7 mouse cellular contexts compared by ENCODE assay signal in genomic region chr6:145863065-145863971, GRCm38 (mm10). TPM values are rescaled to one million over a fixed set of nuclear protein-coding genes. Genes with fewer than 3 reads are reported as not detected.
A peak's percentile ranks its signal among the peaks of the same experiment; 100 is the strongest.
DNase-seq lines count a peak whose midpoint lies in the region; ATAC-seq lines count a peak whose summit lies in the region.

No protein-coding gene starts in this region.

- DNase-seq in adrenal gland, adult 18-20 months (ENCODE audit: low spot score in 2 of 2) = peak; percentile 65 to 73
- DNase-seq in cerebellum, postnatal 14 days = peak; percentile 86
- peak; percentile 86 to 88 for DNase-seq in frontal cortex, postnatal 36 days (ENCODE audit: low spot score in 2 of 2)
- peak; percentile 76 for DNase-seq in left cerebral cortex, adult 11 months (ENCODE audit: low spot score)
- DNase-seq in lung, postnatal 25 days (ENCODE audit: low spot score) = peak; percentile 51
- DNase-seq in right cerebral cortex, adult 18-20 months = peak; percentile 88

- peaks cover 39% of the 10 kb centered on the region for H3K4me1 ChIP-seq in hindbrain, embryonic 15.5 days (replicated peaks)

- 0 out of 2 replicates have a peak, but pooled peaks cover 10% of the 10 kb centered on the region for H3K27me3 ChIP-seq in hindbrain, embryonic 15.5 days

- H3K4me3 ChIP-seq in hindbrain, embryonic 15.5 days = peak overlapping the region; percentile 61

- H3K36me3 ChIP-seq in hindbrain, embryonic 15.5 days = no peaks in the 10 kb centered on the region

- peak overlapping the region; percentile 72 for H3K27ac ChIP-seq in hindbrain, embryonic 15.5 days (replicated peaks)

- ATAC-seq in hindbrain, embryonic 15.5 days (ENCODE audit: low FRiP score, low read depth) = peak; percentile 37

- H3K9ac ChIP-seq in hindbrain, embryonic 15.5 days = peak overlapping the region; percentile 79

- H3K4me2 ChIP-seq in hindbrain, embryonic 15.5 days = peak overlapping the region; percentile 95

- no peaks in the 10 kb centered on the region for H3K9me3 ChIP-seq in hindbrain, embryonic 15.5 days

- WGBS in hindbrain, embryonic 15.5 days = under 1% methylated on average over 76 of the region's 105 CpGs

RNA-seq across cellular contexts. Expression of gene Bhlhe41, which starts 2.0 kb away (rescaled TPM):
- 10 to 100 TPM; 14.9 to 19.6 TPM for total RNA-seq in adrenal gland, adult 18-20 months (2021)
- 6.6 and 6.8 TPM in 2 replicates for polyA plus RNA-seq in hindbrain, embryonic 15.5 days (2015; fragmentation: Nextera tagmentation; extraction: Ambion mirVana)

Comparison
In these comparisons a context has a peak if more than half of its experiments do, and no peak if none do; other contexts are left out.
1. Peak in every context shown above with its lines: DNase-seq, ATAC-seq, H3K4me3 ChIP-seq and H3K27ac ChIP-seq.